Mouse (Mus musculus): ENCODE results near the gene Fgf22.

GRCm38 (mm10) chr10:79745411-79745810, 9.5 kb upstream of the Fgf22 start:
- TF ChIP-seq POLR2A (IDR thresholded peaks at IDR 0.05; ENCODE audit: control insufficient read depth, extremely low read depth, insufficient read depth, low read length, poor library complexity) = no peak
- TF ChIP-seq CTCF (IDR thresholded peaks at IDR 0.05; ENCODE audit: borderline replicate concordance, control insufficient read depth, extremely low read depth, insufficient read depth, low read length, poor library complexity) = no peak

Measured in thymus, adult 2 months (tissue).